Mouse (Mus musculus): ENCODE results near the gene Pi4kb.
A peak's percentile ranks its signal among the peaks of the same experiment; 100 is the strongest.

Gene Pi4kb

DNA sequence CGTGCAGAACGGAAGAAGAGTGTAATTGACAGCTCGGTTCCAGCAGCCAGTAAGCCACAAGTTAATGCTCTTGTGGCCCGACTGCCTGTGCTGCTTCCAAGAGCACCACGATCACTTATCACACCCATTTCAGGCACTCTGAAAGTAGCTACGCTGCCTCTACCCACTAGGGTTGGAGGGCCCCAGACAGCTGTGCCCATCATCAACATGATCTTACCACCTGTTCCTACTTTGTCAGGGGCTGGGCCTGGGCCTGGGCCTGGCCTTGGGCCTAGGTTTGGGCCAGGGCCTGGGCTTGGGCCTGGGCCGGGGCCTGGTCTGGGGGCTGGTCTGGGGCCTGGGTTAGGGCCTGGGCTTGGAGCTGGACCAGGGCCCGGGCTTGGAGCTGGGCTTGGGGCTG lies 16.2 kb upstream of the Pi4kb start:
- no peak for DNase-seq

DNA sequence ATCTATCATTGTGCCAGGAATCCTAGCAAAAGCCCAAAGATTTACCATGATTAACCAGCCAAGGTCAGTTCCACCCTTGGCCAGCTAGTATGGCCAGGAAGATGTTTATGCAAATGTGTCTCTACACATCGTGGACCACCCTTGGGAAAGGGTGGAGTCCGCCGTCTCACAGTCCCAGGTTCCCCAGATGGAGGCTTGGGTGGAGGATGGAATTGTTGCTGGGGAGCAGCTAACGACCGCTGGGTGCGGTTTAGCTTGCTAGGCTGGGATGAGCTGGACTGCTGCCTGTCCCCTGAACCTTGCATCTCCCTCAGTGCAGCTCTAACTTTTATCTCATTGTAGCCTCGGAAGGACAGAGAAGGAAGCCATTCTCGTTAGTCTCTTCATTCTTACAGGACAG lies 14.7 kb upstream of the Pi4kb start:
- DNase-seq, result no peak

DNA sequence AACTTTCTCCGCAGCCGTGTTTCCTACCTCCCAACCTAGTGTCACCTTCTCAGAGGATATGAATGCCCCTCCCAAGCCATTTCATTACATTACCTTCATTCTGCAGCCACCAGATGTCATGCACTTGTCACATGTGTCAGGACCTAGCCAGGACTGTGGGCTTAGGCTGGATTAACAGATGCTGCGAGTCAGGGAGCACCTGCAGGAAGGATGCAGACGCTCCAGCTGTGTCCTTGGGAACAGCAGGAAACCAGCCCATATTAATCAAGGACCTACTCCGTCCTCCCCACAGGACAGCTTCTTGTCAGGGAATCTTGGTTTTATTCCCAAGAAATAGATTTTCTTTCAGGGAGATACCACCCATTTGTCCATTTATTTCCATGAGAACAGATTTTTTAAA lies 14.2 kb upstream of the Pi4kb start:
- no peak for DNase-seq

DNA sequence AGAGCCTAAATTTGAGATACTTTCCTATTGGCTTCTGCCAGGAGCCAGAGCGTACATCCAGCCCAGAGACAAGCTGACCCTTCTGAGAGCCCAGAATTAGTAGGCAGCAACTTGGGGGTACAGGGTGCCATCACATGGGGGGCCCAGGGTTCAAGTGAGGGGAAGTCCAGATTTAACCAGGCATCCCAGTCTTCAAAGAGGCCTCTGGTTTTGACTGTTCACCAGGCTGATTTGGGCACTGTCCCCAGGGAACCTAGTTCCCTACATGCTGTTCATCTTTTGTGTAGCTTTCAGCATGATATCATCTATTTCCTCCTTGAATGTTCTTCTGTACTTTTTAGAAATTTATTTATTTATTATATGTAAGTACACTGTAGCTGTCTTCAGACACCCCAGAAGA lies 9.5 kb upstream of the Pi4kb start:
- no peak for DNase-seq

- DNase-seq, result no peak
Measured at GRCm38 (mm10) chr3:94965878-94966277, 8.7 kb upstream of the Pi4kb start.

- DNase-seq, result no peak
Measured at GRCm38 (mm10) chr3:94972552-94972951, 2.0 kb upstream of the Pi4kb start.

GRCm38 (mm10) chr3:94973620-94974019 lies 911 bp upstream of the Pi4kb start:
- DNase-seq, result no peak

GRCm38 (mm10) chr3:94974026-94974527 lies 454 bp upstream of the Pi4kb start:
- no peak for DNase-seq

- DNase-seq, result no peak
Measured at GRCm38 (mm10) chr3:94984312-94984711, 9.8 kb downstream of the Pi4kb start.

- DNase-seq, result no peak
Measured at GRCm38 (mm10) chr3:94985513-94985912, 11.0 kb downstream of the Pi4kb start.

- DNase-seq, result no peak
Measured at GRCm38 (mm10) chr3:94987578-94987977, 13.0 kb downstream of the Pi4kb start.

DNA sequence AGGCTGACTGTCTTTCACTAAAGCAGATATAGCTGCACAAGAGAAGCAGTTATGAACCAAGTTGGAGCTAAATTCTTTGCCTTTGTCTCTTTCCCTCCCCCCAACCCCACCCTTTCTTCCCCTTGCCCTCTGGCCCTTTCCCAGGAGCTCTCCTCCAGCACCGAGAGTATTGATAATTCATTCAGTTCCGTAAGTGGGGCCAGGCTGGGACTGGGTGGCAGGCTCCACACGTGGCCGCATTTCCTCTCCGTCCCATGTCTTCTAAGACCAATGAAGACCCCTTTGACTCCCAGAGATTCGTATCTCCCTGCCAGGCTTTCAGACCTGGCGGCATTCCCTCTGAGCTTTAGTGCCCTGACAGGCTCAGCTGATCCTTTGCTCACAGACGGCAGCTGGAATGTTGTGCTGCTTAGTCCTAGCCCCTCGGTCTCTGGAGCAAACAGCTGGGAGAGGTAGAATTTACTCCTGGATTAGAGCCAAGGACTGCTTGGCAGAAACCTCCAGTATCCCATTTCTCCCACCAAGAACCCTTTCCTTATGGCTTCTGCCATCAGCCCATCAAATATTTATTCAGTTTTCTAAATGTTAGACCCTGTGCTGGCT lies 14.7 kb downstream of the Pi4kb start:
- DNase-seq, result no peak

GRCm38 (mm10) chr3:94996946-94997345 lies 22.4 kb downstream of the Pi4kb start:
- peak; percentile 86 to 87 for DNase-seq

DNA sequence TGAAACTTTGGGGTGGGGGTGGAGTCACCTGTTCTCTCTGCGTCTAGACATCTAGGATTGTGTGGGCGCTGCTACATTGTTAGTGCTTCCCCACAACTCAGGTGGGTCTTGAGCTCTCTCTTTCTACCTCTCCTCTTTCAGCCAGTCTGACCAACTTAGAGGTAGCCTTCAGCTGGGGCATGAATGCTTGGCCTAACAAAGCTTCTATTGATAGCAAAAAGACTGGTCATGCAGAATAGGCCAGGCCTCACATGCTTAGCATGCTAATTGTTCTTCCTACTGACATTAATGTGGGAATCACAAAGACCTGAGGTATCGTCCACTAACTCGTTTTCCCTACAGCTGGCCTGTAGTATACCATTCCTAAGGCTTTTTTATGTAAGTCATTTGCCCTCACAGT lies 28.0 kb downstream of the Pi4kb start:
- no peak for DNase-seq

DNA sequence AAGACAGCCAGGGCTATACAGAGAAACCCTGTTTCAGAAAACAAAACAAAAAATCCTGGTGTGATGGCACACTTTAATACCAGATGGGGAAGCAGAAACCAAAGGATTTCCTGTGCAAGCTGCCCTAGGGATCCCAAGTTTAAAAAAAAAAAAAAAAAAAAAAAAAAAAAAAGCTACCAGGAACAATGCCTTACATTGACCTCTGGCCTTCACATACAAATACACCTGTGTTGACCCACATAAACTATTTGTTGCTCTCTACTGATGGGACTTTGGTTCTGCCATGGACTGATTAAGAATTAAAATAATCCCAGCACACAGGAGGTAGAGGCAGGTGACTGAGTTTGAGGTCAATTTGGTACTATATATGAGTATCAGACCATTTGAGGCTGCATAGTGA lies 28.7 kb downstream of the Pi4kb start:
- no peak for DNase-seq

DNA sequence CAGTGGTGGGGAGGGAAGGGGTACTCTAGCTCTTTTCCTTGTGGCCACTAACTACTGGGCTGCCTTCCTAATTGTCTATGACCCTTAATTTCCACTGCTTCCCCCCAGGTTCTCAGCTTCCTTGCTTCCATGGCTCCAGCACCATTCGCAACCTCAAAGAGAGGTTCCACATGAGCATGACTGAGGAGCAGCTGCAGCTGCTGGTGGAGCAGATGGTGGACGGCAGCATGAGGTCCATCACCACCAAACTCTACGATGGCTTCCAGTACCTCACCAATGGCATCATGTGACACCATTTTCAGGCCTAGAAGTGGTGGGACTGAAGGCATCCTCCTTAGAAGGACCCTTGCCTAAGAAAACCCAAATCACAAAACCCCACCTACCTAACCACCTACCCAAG lies 31.1 kb downstream of the Pi4kb start:
- no peak for DNase-seq

DNA sequence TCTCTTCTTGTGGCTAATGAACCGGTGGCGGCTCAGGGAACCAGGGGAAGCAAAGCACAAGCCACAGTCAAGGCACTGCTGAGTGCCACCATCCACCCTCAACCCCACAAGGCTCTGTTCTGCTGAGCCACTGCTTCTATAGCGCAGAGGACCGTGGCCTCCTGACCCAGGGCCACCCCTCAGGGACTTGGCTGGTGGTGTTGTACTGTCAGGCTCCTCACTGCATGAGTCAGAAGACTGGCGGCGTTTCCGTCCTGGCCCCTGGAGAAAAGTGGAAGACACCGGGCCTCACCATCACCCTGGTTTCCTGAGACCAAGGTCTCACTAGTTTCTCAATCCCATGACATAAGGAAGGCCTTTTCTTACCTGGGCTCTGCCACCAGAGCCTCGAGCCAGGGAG lies 33.2 kb downstream of the Pi4kb start:
- no peak for DNase-seq

- no peak for DNase-seq
Measured at GRCm38 (mm10) chr3:95010396-95010795, 35.9 kb downstream of the Pi4kb start.

GRCm38 (mm10) chr3:95012982-95013381 lies 38.5 kb downstream of the Pi4kb start:
- no peak for DNase-seq

- DNase-seq, result peak; percentile 69 to 75
Measured at GRCm38 (mm10) chr3:95013699-95014427, 39.3 kb downstream of the Pi4kb start.

DNA sequence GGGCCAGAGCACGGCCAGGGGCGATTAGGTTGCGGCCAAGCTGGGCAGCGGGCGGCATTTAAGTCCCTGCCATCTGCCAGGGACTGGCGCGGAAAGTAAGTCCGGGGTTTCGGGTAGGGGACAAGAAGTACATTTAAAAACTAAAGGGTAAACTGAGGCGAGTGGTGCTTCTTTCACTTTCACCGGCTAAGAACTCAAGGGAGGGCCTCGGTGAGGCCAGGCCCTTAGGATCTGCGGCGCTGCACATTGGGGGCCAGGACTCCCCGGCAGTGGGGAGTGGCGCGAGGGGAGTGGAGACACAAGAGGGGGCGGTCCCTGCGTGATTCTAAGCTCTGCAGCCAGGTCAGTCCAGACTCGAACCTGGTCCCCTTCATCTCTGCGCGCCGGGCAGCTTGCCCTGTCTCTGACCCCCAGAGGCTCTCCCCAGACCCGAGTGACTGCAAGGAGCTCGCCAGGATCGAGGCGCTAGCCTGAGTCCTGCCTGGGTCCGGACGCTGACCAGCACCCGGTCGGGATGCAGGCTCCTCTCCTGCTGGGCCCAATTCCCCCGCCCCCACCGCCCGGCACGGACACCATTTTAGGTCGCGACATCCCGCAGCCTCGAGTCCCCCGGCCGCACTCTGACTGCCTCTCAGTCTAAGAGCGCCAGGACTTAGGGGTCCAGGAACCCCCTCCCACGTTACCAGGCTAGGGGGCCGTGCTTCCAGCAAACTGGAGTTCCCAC lies 40.1 kb downstream of the Pi4kb start:
- peak; percentile 58 to 67 for DNase-seq

DNA sequence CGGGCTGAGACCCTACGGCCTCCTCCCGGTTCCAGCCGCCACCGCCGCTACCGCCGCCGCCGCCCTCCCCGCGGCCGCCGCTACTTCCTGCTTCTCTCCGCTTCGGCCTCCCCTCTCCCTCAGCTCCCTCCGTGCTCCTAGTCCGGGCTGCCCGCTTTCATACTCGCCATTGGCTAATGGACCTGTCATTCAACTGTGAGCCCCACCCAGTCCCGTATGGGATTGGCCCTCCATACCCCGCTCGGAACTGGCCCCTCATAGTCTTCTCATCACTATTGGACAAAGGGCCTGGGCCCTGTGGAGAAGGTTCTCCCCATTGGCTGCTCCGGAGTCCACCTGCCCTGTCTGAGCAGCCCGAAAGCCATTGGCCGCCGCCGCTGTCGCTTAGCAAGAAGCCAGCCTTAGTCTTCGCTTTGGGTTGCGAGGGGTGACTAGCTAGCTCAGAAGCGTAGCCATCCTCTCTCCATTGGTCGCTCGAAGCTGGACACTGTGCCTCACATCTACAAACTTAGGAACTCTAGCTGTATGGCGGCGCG lies 40.9 kb downstream of the Pi4kb start, which contains the start of gene Zfp687:
Gene Zfp687, minus strand, starts transcription at position 112 of the 536 bp plus-strand sequence.
- peak; percentile 99 to 100 for DNase-seq

DNA sequence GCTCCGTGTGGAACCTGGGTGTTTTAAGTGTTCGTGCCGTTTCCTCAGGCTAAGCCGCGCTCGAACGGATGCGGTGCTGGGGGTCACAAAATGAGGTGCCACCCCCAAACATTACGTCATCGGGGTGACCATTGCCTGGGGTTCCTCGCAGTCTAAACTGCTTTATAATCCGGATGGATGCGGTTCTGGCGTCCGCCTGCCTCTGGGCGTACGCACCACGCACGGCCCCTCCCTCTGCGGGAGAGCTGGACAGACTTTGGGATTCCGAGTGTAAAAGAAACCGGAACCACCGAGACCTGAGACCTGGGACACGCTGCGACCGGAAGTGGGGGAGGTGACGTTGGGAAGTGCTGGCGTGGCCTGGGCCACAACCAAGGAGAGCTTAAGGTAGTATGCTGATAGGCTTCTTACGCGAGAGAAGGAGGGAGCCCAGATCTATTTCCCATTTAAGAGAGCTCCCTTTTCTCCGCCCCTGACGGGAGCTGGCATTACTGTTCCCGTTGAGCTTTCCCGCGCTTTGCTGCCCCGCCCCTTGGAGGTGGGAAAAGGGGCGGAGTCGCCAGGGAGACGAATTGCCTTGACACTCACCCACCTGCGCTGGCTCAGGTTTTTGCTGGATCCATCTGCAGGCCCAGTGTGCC lies 41.5 kb downstream of the Pi4kb start:
- peak; percentile 97 for DNase-seq
